Mouse (Mus musculus) cerebellum, adult 8-10 months (tissue): ENCODE results near the gene Syngr3.
"Not testable (repeated sequence)": the region's sequence is repeated elsewhere in the genome, so short reads cannot be mapped to it uniquely, and the experiment has no call there.

Experiments
- DNase-seq: peaks from one replicate; pipeline ENCODE4 v3.0.0; 2022

Syngr3 gene

GRCm38 (mm10) chr17:24719494-24720222 is 29.9 kb upstream of the Syngr3 start:
- peak; percentile 96 for DNase-seq

GRCm38 (mm10) chr17:24718938-24719337 is 29.2 kb upstream of the Syngr3 start:
- DNase-seq: not testable (repeated sequence)

GRCm38 (mm10) chr17:24717943-24718342 is 28.2 kb upstream of the Syngr3 start, which contains the start of the genes Rnf151 and Rps2:
Gene Rnf151, minus strand, starts transcription at chr17:24718063.
Gene Rps2, plus strand, starts transcription at chr17:24718116.
- no peak for DNase-seq

GRCm38 (mm10) chr17:24716166-24716682 is 26.5 kb upstream of the Syngr3 start:
- DNase-seq: no peak

GRCm38 (mm10) chr17:24715556-24715955 is 25.8 kb upstream of the Syngr3 start:
- no peak for DNase-seq

GRCm38 (mm10) chr17:24708646-24709045 is 18.9 kb upstream of the Syngr3 start:
- no peak for DNase-seq

GRCm38 (mm10) chr17:24707801-24708425 is 18.2 kb upstream of the Syngr3 start:
- DNase-seq: no peak

- DNase-seq: peak; percentile 91
These were observed 17.4 kb upstream of the Syngr3 start, which contains the start of gene Tbl3 for GRCm38 (mm10) chr17:24706982-24707800. Gene Tbl3, minus strand, starts transcription at chr17:24707660.

GRCm38 (mm10) chr17:24705821-24706220 is 16.1 kb upstream of the Syngr3 start:
- DNase-seq: no peak

- no peak for DNase-seq
These were observed 11.5 kb upstream of the Syngr3 start for GRCm38 (mm10) chr17:24701251-24701650.

GRCm38 (mm10) chr17:24699473-24699872 is 9.7 kb upstream of the Syngr3 start:
- DNase-seq: no peak

GRCm38 (mm10) chr17:24698715-24699114 is 9.0 kb upstream of the Syngr3 start:
- DNase-seq: no peak

- no peak for DNase-seq
These were observed 8.2 kb upstream of the Syngr3 start for GRCm38 (mm10) chr17:24697985-24698384.

GRCm38 (mm10) chr17:24696011-24696697 is 6.4 kb upstream of the Syngr3 start, which contains the start of the genes Gfer and Noxo1:
Gene Gfer, minus strand, starts transcription at chr17:24696156.
Gene Noxo1, plus strand, starts transcription at chr17:24696234.
- peak; percentile 77 for DNase-seq

GRCm38 (mm10) chr17:24695326-24696010 is 5.7 kb upstream of the Syngr3 start:
- no peak for DNase-seq

- no peak for DNase-seq
These were observed 2.6 kb upstream of the Syngr3 start for GRCm38 (mm10) chr17:24692385-24692784.

GRCm38 (mm10) chr17:24687599-24687998 is 2.2 kb downstream of the Syngr3 start:
- no peak for DNase-seq

- no peak for DNase-seq
These were observed 2.6 kb downstream of the Syngr3 start for GRCm38 (mm10) chr17:24687146-24687595.

- DNase-seq: no peak
These were observed 3.2 kb downstream of the Syngr3 start for GRCm38 (mm10) chr17:24686514-24686913.

GRCm38 (mm10) chr17:24677500-24678080 is 12.2 kb downstream of the Syngr3 start:
- DNase-seq: no peak

- DNase-seq: no peak
These were observed 12.9 kb downstream of the Syngr3 start for GRCm38 (mm10) chr17:24676877-24677276.
